Mouse (Mus musculus): ENCODE data around the gene Lgals7. TPM values are rescaled to one million over a fixed set of nuclear protein-coding genes. Genes with fewer than 3 reads are reported as not detected.

Lgals7 gene
- polyA plus RNA-seq, 1 experiment from 2014 or later: 1.9 TPM

DNA sequence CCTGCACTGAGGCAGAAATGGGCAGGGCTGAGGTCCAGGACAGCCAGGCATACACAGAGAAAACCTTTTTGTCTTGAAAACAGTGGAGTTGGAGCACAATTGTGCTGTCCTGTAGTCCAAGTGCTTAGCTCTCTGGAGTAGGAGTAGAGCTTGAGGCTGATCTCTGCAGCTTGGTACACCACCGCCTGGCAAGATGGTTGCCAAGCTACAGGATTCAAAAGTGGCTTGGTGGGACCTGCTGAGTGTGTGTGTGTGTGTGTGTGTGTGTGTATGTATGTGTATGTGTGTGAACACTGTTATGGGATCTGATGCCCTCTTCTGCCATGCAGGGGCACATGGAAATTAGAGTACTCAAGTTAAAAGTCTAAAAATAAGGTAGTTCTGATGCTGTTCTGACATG is 41.1 kb upstream of the Lgals7 start:
- no peaks in the 10 kb centered on the region for H3K9me3 ChIP-seq
- WGBS: 81% methylated on average over 1 of the region's 1 CpGs
- no peak for DNase-seq (ENCODE audit: low spot score)

DNA sequence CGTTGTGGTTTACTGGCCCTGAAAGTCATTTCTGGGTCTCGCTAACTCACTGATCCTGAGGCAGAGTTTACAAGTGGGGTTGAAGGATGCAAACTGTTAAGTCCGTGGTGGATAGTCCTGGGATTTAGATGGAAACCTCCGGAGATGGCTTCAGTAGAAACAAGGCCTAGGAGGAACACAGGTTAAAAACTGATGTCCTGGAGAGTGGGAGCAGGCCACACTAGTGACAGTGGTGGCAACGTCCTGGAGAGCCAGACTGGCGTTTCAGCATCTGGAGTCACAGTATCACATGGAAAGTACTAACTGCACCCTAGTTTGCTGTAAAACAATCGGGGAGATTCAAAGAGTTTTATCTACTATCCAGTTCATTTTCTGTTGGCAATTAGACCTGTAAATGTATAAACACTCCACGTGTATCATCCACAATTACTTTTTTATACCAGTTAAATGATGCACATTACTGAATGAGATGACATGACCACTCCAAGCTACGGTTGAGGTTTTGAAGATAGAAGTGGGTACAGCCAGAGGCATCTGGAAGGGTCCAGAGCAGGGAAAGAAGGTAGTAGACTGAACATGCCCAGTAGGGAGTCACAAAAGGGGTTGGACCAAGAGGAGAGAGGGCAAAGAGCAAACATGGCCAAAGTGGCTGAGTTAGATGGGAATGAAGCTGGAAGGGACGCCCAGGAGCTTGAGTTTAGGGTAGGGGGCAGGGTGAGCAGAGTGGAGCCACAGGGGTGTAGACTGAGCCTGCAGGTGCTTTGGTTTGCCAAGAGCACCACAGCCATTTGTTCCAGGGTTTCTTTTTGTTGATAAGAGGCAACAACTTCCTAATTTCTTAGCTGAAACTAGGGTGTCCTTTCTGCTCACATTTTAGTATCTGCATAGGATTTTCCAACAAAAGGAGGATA is 40.4 kb upstream of the Lgals7 start:
- peaks cover 56% of the 10 kb centered on the region for H3K36me3 ChIP-seq (replicated peaks)
- peaks cover 44% of the 10 kb centered on the region for H3K4me1 ChIP-seq
- no peak overlapping the region for H3K4me3 ChIP-seq
- H3K9me3 ChIP-seq: no peaks in the 10 kb centered on the region
- no peak for DNase-seq (ENCODE audit: low spot score)
- no peak overlapping the region for H3K27ac ChIP-seq (replicated peaks)
- 59% methylated on average over 10 of the region's 10 CpGs for WGBS
- H3K27me3 ChIP-seq (replicated peaks; ENCODE audit: low read depth, poor library complexity, severe bottlenecking): no peaks in the 10 kb centered on the region

More for the DNA sequence above, 41.1 kb upstream of the Lgals7 start:
- no peak overlapping the region for H3K4me3 ChIP-seq
- peaks cover 51% of the 10 kb centered on the region for H3K4me1 ChIP-seq
- no peaks in the 10 kb centered on the region for H3K27me3 ChIP-seq (replicated peaks; ENCODE audit: low read depth, poor library complexity, severe bottlenecking)
- no peak overlapping the region for H3K27ac ChIP-seq (replicated peaks)
- peaks cover 63% of the 10 kb centered on the region for H3K36me3 ChIP-seq (replicated peaks)

DNA sequence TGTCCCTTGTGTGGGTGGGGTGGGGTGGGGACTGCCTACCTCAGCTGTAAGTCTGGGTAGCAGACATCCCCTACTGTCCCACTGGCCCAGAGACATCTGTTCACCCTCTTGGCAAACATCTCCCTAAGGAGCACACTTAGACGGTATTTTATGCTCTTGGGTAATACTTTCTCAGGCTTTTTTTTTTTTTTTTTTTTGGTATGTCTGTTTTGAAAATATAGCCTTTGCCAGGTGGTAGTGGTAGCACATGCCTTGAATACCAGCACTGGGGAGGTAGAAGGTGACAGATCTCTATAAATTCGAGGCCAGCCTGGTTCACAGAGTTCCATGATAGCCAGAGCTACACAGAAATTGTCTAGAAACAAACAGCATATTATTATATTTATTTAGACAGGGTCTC is 39.7 kb upstream of the Lgals7 start:
- H3K27me3 ChIP-seq (replicated peaks; ENCODE audit: low read depth, poor library complexity, severe bottlenecking): no peaks in the 10 kb centered on the region
- H3K36me3 ChIP-seq (replicated peaks): peaks cover 51% of the 10 kb centered on the region
- H3K4me3 ChIP-seq: no peak overlapping the region
- no peak for DNase-seq (ENCODE audit: low spot score)
- WGBS: 66% methylated on average over 2 of the region's 2 CpGs
- H3K9me3 ChIP-seq: no peaks in the 10 kb centered on the region
- peaks cover 37% of the 10 kb centered on the region for H3K4me1 ChIP-seq
- H3K27ac ChIP-seq (replicated peaks): no peak overlapping the region

DNA sequence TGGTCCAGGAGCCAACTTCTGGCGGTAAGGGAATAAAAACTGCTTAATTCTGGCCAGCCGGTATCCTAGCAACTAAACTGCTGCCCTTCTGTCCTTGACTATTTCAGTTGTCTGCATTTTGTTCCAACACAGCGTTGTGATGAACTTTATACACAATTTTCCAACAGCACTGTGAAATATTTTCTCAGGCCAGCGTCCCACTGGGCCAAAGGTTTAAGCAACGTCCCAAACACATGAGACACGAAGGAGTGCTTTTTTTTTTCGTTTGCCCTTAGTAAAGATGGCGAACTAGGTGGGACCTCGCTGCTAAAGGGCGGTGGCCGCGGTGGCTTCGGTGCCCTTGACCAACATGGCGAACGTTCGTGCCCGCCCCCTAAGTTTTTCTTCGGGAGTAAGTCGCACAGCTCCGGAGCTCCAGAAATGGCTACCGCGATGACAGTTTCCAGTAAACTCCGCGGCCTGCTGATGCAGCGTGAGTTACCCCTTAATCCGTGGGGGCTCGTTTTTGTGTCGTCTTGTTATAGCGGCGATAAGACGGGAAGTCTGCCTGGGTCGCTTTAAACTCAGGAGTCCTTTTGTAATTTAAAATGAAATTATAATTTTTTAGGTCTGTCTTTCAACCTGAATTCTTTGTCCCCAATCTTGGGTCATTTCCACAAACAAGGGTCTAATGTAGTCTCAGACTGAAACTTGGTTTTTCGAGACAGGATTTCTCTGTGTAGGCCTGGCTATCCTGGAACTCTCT is 38.5 kb upstream of the Lgals7 start, which contains the start of gene Ech1:
TSS of gene Ech1 (plus strand) at position 277 of the 745 bp plus-strand sequence.
- peak within 1 kb of the TSS; percentile 84 for H3K27ac ChIP-seq (replicated peaks)
- H3K9me3 ChIP-seq: 0 out of 2 replicates have a peak, but pooled peaks cover 4% of the 10 kb centered on the region
- no peaks in the 10 kb centered on the region for H3K27me3 ChIP-seq (replicated peaks; ENCODE audit: low read depth, poor library complexity, severe bottlenecking)
- H3K4me1 ChIP-seq: peaks cover 28% of the 10 kb centered on the region
- DNase-seq (ENCODE audit: low spot score): peak; percentile 92
- peaks cover 47% of the 10 kb centered on the region for H3K36me3 ChIP-seq (replicated peaks)
- peak within 1 kb of the TSS; percentile 58 for H3K4me3 ChIP-seq
- 3% methylated on average over 33 of the region's 33 CpGs for WGBS

DNA sequence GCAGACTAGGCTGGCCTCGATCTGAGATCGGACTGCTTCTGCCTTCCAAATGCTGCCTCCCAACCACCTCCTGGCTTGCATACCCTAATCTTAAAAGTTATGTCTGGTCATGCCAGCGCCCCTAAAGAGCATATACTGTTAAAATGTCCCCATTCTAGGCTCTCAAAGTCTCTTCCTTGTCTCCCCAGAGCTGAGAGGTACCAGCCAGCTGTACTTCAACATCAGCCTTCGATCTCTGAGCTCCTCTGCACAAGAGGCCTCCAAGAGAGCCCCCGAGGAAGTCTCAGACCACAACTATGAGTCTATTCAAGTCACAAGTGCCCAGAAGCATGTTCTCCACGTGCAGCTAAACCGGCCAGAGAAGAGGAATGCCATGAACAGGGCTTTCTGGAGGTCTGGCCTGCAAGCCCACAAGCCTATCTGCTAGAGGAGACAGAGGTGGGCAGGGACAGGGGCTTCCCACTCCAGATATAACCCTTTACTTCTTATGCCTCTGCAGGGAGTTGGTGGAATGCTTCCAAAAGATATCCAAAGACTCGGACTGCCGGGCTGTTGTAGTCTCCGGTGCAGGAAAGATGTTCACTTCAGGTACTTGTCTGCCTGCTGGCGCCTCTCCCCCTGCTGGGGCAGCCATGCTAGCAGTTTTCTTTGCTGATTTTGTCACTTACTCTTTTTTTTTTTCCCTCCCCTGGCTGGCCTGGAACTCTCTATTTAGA is 37.8 kb upstream of the Lgals7 start:
- H3K36me3 ChIP-seq (replicated peaks): peaks cover 47% of the 10 kb centered on the region
- H3K27me3 ChIP-seq (replicated peaks; ENCODE audit: low read depth, poor library complexity, severe bottlenecking): no peaks in the 10 kb centered on the region
- DNase-seq (ENCODE audit: low spot score): no peak
- peak overlapping the region; percentile 58 for H3K4me3 ChIP-seq
- peaks cover 22% of the 10 kb centered on the region for H3K4me1 ChIP-seq
- 68% methylated on average over 11 of the region's 11 CpGs for WGBS
- peak overlapping the region; percentile 84 for H3K27ac ChIP-seq (replicated peaks)
- 0 out of 2 replicates have a peak, but pooled peaks cover 4% of the 10 kb centered on the region for H3K9me3 ChIP-seq

DNA sequence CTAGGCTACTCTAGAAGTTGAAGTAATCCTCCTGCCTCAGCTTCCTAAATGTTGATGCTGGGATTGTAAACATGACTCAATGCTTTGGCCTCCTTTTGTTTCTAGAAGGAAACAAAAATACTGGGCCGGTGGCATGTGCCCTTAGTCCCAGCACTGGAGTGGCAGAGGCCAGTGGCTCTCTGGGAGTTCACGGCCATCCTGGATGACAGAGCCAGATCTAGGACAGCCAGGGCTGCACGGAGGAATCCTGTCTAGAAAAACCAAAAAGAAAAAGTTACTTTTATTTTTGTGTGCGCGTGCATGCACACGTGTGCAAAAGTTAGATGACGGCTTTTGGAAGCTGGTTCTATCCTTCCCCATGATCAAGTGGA is 37.3 kb upstream of the Lgals7 start:
- Histone ChIP-seq H3K4me1 (peaks cover 16% of the 10 kb centered on the region), H3K4me3 (peak overlapping the region; percentile 58; the same call in 1 of the 2 replicates), H3K9me3 (0 out of 2 replicates have a peak, but pooled peaks cover 4% of the 10 kb centered on the region), H3K27ac (replicated peaks) (no peak overlapping the region), H3K27me3 (replicated peaks; ENCODE audit: low read depth, poor library complexity, severe bottlenecking) (no peaks in the 10 kb centered on the region), H3K36me3 (replicated peaks) (peaks cover 47% of the 10 kb centered on the region)
- DNase-seq (ENCODE audit: low spot score): no peak
- WGBS: 95% methylated on average over 7 of the region's 7 CpGs

DNA sequence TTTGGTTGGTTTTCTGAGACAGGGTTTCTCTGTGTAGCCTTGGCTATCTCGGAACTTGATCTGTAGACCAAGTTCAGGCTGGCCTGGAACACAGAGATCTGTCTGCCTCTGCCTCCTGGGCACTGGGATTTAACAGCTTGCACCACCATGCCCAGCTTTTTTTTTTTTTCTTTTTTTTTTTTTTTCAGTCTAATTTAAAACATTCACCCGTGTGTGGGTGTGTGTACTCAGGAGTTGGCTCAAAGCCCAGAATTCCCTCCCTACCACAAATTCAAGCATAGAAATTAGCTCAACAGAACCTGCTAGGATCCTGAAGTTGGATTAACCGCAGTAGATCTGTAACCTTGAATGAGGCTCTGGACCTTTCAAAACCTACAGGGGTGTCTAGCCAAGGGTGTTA is 36.3 kb upstream of the Lgals7 start:
- Histone ChIP-seq H3K4me1 (peaks cover 15% of the 10 kb centered on the region), H3K27me3 (replicated peaks; ENCODE audit: low read depth, poor library complexity, severe bottlenecking) (no peaks in the 10 kb centered on the region), H3K27ac (replicated peaks) (no peak overlapping the region), H3K4me3 (no peak overlapping the region), H3K9me3 (0 out of 2 replicates have a peak, but pooled peaks cover 4% of the 10 kb centered on the region), H3K36me3 (replicated peaks) (peaks cover 46% of the 10 kb centered on the region)
- 90% methylated on average over 3 of the region's 3 CpGs for WGBS
- DNase-seq (ENCODE audit: low spot score): no peak

DNA sequence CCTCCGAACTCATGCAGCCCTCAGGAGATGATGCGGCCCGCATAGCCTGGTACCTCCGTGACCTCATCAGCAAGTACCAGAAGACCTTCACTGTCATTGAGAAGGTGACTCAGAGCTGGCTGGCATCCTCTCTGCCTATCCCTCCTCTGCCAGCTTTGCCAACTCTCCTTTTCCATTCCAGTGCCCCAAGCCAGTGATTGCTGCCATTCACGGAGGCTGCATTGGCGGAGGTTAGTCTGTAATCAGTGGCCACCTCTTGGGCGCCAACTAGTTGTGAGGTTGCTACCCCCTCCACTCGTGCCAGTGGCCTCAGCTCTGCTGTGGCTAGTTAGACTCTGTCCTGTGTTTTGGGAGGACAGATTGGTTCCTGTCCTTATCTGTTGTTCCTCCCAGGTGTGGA is 33.8 kb upstream of the Lgals7 start:
- no peaks in the 10 kb centered on the region for H3K27me3 ChIP-seq (replicated peaks; ENCODE audit: low read depth, poor library complexity, severe bottlenecking)

DNA sequence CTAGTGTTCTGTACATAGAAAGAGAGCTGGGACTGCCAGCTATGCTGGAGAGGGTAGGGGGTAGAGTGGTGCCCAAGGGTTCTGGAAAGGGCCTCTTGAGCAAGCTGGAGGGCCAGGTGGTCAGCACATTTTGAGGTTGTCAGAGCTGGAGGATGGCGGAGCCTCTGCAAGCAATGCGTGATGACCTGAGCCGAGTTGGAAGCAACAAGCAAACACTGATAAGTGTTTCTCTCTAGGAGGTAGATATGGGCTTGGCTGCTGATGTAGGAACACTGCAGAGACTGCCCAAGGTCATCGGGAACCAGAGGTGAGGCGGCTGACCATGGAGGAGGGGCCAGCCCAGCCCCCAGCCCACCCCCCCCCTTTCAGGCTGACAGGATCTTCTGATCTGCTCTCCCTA is 32.7 kb upstream of the Lgals7 start:
- Histone ChIP-seq H3K9me3 (0 out of 2 replicates have a peak, but pooled peaks cover 4% of the 10 kb centered on the region), H3K4me3 (no peak overlapping the region), H3K36me3 (replicated peaks) (peaks cover 32% of the 10 kb centered on the region), H3K27ac (replicated peaks) (no peak overlapping the region), H3K27me3 (replicated peaks; ENCODE audit: low read depth, poor library complexity, severe bottlenecking) (no peaks in the 10 kb centered on the region), H3K4me1 (peaks cover 5% of the 10 kb centered on the region)
- no peak for DNase-seq (ENCODE audit: low spot score)
- WGBS: 93% methylated on average over 5 of the region's 5 CpGs

More for the DNA sequence above, 33.8 kb upstream of the Lgals7 start:
- 90% methylated on average over 8 of the region's 8 CpGs for WGBS
- Histone ChIP-seq H3K9me3 (0 out of 2 replicates have a peak, but pooled peaks cover 4% of the 10 kb centered on the region), H3K4me3 (no peak overlapping the region), H3K4me1 (peaks cover 11% of the 10 kb centered on the region), H3K36me3 (replicated peaks) (peaks cover 32% of the 10 kb centered on the region), H3K27ac (replicated peaks) (no peak overlapping the region)
- DNase-seq (ENCODE audit: low spot score): no peak

DNA sequence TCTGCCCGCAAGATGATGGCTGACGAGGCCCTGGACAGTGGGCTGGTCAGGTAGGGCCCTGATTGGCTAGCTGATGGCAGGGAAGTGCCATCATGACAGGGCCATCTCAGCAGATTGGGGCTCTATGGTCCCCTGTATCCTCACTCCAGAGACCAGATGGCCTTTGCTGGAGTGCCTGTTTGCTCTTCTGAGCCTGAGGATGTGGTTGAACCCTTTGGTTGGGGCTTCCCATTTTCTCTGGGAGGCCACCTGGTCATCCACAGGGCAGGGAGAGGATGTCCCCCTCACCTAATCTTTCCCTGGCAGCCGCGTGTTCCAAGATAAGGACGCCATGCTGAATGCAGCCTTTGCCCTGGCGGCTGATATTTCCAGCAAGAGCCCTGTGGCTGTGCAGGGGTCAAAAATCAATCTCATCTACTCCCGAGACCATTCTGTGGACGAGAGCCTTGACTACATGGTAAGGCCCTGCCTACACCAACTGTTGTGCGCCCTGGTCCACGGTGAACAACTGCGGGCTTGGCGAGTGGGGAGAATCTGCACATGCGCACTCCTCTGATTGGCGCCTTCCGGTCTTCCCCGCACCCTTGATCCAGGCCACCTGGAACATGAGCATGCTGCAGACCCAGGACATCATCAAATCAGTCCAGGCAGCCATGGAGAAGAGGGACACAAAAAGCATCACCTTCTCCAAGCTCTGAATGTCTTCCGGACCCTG is 32.1 kb upstream of the Lgals7 start:
- WGBS: 92% methylated on average over 17 of the region's 17 CpGs
- no peak overlapping the region for H3K4me3 ChIP-seq
- peaks cover 32% of the 10 kb centered on the region for H3K36me3 ChIP-seq (replicated peaks)
- H3K4me1 ChIP-seq: no peaks in the 10 kb centered on the region
- H3K9me3 ChIP-seq: 0 out of 2 replicates have a peak, but pooled peaks cover 4% of the 10 kb centered on the region
- no peak for DNase-seq (ENCODE audit: low spot score)
- no peaks in the 10 kb centered on the region for H3K27me3 ChIP-seq (replicated peaks; ENCODE audit: low read depth, poor library complexity, severe bottlenecking)
- no peak overlapping the region for H3K27ac ChIP-seq (replicated peaks)

DNA sequence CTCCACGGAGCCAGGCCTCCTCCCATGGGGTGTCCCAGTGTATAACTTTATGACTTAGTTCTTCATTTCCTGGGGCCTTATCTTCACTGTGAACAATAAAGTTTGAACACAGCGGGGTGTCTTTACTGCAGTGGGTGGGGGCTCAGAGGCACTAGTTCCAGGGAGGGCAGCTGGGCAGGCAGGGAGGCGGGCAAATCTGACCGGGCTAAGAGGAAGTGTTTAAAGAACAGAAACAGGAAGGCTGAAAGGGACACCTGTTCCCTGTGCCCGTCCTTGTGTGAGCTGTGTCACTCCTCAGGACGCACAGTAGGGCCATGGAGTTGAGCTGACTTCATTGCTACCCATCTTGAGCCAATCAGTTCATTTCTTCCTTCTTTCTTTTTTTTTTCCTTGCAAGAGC is 31.5 kb upstream of the Lgals7 start:
- peaks cover 32% of the 10 kb centered on the region for H3K36me3 ChIP-seq (replicated peaks)
- 0 out of 2 replicates have a peak, but pooled peaks cover 4% of the 10 kb centered on the region for H3K9me3 ChIP-seq
- no peak for DNase-seq (ENCODE audit: low spot score)
- H3K27ac ChIP-seq (replicated peaks): no peak overlapping the region
- H3K4me3 ChIP-seq: no peak overlapping the region
- no peaks in the 10 kb centered on the region for H3K4me1 ChIP-seq
- 74% methylated on average over 6 of the region's 6 CpGs for WGBS
- no peaks in the 10 kb centered on the region for H3K27me3 ChIP-seq (replicated peaks; ENCODE audit: low read depth, poor library complexity, severe bottlenecking)

All from embryonic facial prominence, embryonic 10.5 days (tissue).